Mouse (Mus musculus) neural tube, embryonic 13.5 days (tissue): ENCODE measurements around the gene Mettl27. TPM values are rescaled to one million over a fixed set of nuclear protein-coding genes. Genes with fewer than 3 reads are reported as not detected.
A peak's percentile ranks its signal among the peaks of the same experiment; 100 is the strongest.
"Not testable (repeated sequence)": the region's sequence is repeated elsewhere in the genome, so short reads cannot be mapped to it uniquely, and the experiment has no call there.

Experiments
- ATAC-seq: fragments of 200-750 bp; cut with Nextera tagmentation; 2 replicates; pipeline ENCODE4 v1.8.0; 2017; ENCODE audit warnings: low read depth, mild to moderate bottlenecking, moderate TSS enrichment, moderate library complexity
- H3K27ac ChIP-seq: fragments of 300-500 bp; sonication (generic); replicated peaks from 2 replicates; pipeline ENCODE4 v1.5.1; 2015; ENCODE audit warnings: moderate library complexity, mild to moderate bottlenecking, inconsistent platforms
- H3K27me3 ChIP-seq: fragments of 300-500 bp; sonication (generic); 2 replicates; pipeline ENCODE4 v1.6.1; 2015; ENCODE audit warnings: mild to moderate bottlenecking, inconsistent platforms
- H3K36me3 ChIP-seq: fragments of 300-500 bp; sonication (generic); 2 replicates; pipeline ENCODE4 v1.6.1; 2015; ENCODE audit warnings: mild to moderate bottlenecking, inconsistent platforms
- H3K4me1 ChIP-seq: fragments of 300-500 bp; sonication (generic); replicated peaks from 2 replicates; pipeline ENCODE4 v1.6.1; 2015; ENCODE audit warnings: inconsistent platforms
- H3K4me2 ChIP-seq: fragments of 300-500 bp; sonication (generic); 2 replicates; pipeline ENCODE4 v1.6.1; 2015; ENCODE audit warnings: inconsistent platforms, mild to moderate bottlenecking, moderate library complexity
- H3K4me3 ChIP-seq: fragments of 300-500 bp; sonication (generic); 2 replicates; pipeline ENCODE4 v1.5.1; 2015; ENCODE audit warnings: mild to moderate bottlenecking, inconsistent platforms
- H3K9ac ChIP-seq: fragments of 300-500 bp; sonication (generic); 2 replicates; pipeline ENCODE4 v1.6.1; 2015; ENCODE audit warnings: moderate library complexity, mild to moderate bottlenecking, inconsistent platforms
- H3K9me3 ChIP-seq: fragments of 300-500 bp; sonication (generic); 2 replicates; pipeline ENCODE4 v1.6.1; 2016; ENCODE audit warnings: inconsistent platforms
- WGBS: fragments of 180-500 bp; shearing (Covaris S2); methylation state at CpG from one replicate; pipeline ENCODE4 v1.1.7; 2015; 5-methylcytosine and 5-hydroxymethylcytosine counted together
- polyA plus RNA-seq: library from polyadenylated mRNA; unstranded; fragments of >200 nt; fragmentation: Nextera tagmentation; extraction: Ambion mirVana; gene quantifications from 2 replicates; pipeline ENCODE4 v1.2.1, GENCODE M21; 2015

The Mettl27 gene
- polyA plus RNA-seq, 1 experiment from 2014 or later: 8.8 TPM

GRCm38 (mm10) chr5:134926726-134927125 is 5.4 kb upstream of the Mettl27 start:
- no peak overlapping the region for H3K9ac ChIP-seq
- H3K9me3 ChIP-seq: no peaks in the 10 kb centered on the region
- H3K4me3 ChIP-seq: no peak overlapping the region
- H3K36me3 ChIP-seq: no peaks in the 10 kb centered on the region
- 0 out of 2 replicates have a peak, but pooled peaks cover 3% of the 10 kb centered on the region for H3K27me3 ChIP-seq
- no peaks in the 10 kb centered on the region for H3K4me1 ChIP-seq
- ATAC-seq: no peak
- WGBS: 82% methylated on average over 4 of the region's 4 CpGs
- H3K4me2 ChIP-seq: no peak overlapping the region
- H3K27ac ChIP-seq: no peak overlapping the region

- Histone ChIP-seq H3K27me3 (0 out of 2 replicates have a peak, but pooled peaks cover 3% of the 10 kb centered on the region), H3K36me3 (no peaks in the 10 kb centered on the region), H3K27ac (no peak overlapping the region), H3K4me3 (no peak overlapping the region), H3K4me1 (peaks cover 7% of the 10 kb centered on the region; the same call in 1 of the 2 replicates), H3K9me3 (no peaks in the 10 kb centered on the region), H3K9ac (no peak overlapping the region), H3K4me2 (no peak overlapping the region)
- no peak for ATAC-seq
- WGBS: 80% methylated on average over 2 of the region's 2 CpGs
These were observed 2.2 kb upstream of the Mettl27 start for GRCm38 (mm10) chr5:134929988-134930387.

GRCm38 (mm10) chr5:134932903-134933276 is 722 bp downstream of the Mettl27 start:
- Histone ChIP-seq H3K9ac (peak overlapping the region; percentile 75), H3K4me2 (peak overlapping the region; percentile 95), H3K27me3 (0 out of 2 replicates have a peak, but pooled peaks cover 3% of the 10 kb centered on the region), H3K9me3 (no peaks in the 10 kb centered on the region), H3K4me3 (peak overlapping the region; percentile 58), H3K4me1 (peaks cover 7% of the 10 kb centered on the region; the same call in 1 of the 2 replicates), H3K27ac (no peak overlapping the region), H3K36me3 (no peaks in the 10 kb centered on the region)
- 52% methylated on average over 9 of the region's 9 CpGs for WGBS
- ATAC-seq: peak; percentile 21; the same call in 1 of the 2 replicates

- 0 out of 2 replicates have a peak, but pooled peaks cover 3% of the 10 kb centered on the region for H3K27me3 ChIP-seq
- H3K9ac ChIP-seq: no peak overlapping the region
- WGBS: 91% methylated on average over 8 of the region's 8 CpGs
- H3K36me3 ChIP-seq: no peaks in the 10 kb centered on the region
- H3K9me3 ChIP-seq: no peaks in the 10 kb centered on the region
- H3K4me3 ChIP-seq: no peak overlapping the region
- H3K4me2 ChIP-seq: peak overlapping the region; percentile 95
- H3K4me1 ChIP-seq: peaks cover 7% of the 10 kb centered on the region; the same call in 1 of the 2 replicates
- no peak overlapping the region for H3K27ac ChIP-seq
- ATAC-seq: no peak
These were observed 1.1 kb downstream of the Mettl27 start for GRCm38 (mm10) chr5:134933281-134933680.

GRCm38 (mm10) chr5:134933686-134934085 is 1.5 kb downstream of the Mettl27 start:
- ATAC-seq, H3K36me3 ChIP-seq, H3K27ac ChIP-seq, H3K9me3 ChIP-seq, H3K9ac ChIP-seq, H3K27me3 ChIP-seq, H3K4me3 ChIP-seq, H3K4me2 ChIP-seq, H3K4me1 ChIP-seq: not testable (repeated sequence)
- WGBS: 95% methylated on average over 5 of the region's 5 CpGs

GRCm38 (mm10) chr5:134934666-134935065 is 2.5 kb downstream of the Mettl27 start:
- WGBS: 86% methylated on average over 3 of the region's 3 CpGs
- no peak for ATAC-seq
- H3K4me2 ChIP-seq: no peak overlapping the region
- no peak overlapping the region for H3K4me3 ChIP-seq
- no peaks in the 10 kb centered on the region for H3K9me3 ChIP-seq
- H3K27me3 ChIP-seq: no peaks in the 10 kb centered on the region
- no peak overlapping the region for H3K9ac ChIP-seq
- H3K4me1 ChIP-seq: peaks cover 7% of the 10 kb centered on the region; the same call in 1 of the 2 replicates
- no peak overlapping the region for H3K27ac ChIP-seq
- H3K36me3 ChIP-seq: no peaks in the 10 kb centered on the region

GRCm38 (mm10) chr5:134936051-134936450 is 3.9 kb downstream of the Mettl27 start:
- no peak overlapping the region for H3K9ac ChIP-seq
- 96% methylated on average over 6 of the region's 6 CpGs for WGBS
- peaks cover 7% of the 10 kb centered on the region; the same call in 1 of the 2 replicates for H3K4me1 ChIP-seq
- H3K4me3 ChIP-seq: no peak overlapping the region
- H3K9me3 ChIP-seq: no peaks in the 10 kb centered on the region
- H3K27ac ChIP-seq: no peak overlapping the region
- no peak for ATAC-seq
- no peaks in the 10 kb centered on the region for H3K27me3 ChIP-seq
- H3K4me2 ChIP-seq: no peak overlapping the region
- H3K36me3 ChIP-seq: no peaks in the 10 kb centered on the region

- no peak overlapping the region for H3K4me3 ChIP-seq
- H3K27ac ChIP-seq: no peak overlapping the region
- H3K4me1 ChIP-seq: peaks cover 7% of the 10 kb centered on the region; the same call in 1 of the 2 replicates
- no peaks in the 10 kb centered on the region for H3K27me3 ChIP-seq
- no peak overlapping the region for H3K9ac ChIP-seq
- WGBS: 95% methylated on average over 6 of the region's 6 CpGs
- H3K4me2 ChIP-seq: no peak overlapping the region
- ATAC-seq: no peak
- H3K36me3 ChIP-seq: no peaks in the 10 kb centered on the region
- H3K9me3 ChIP-seq: no peaks in the 10 kb centered on the region
These were observed 4.5 kb downstream of the Mettl27 start for GRCm38 (mm10) chr5:134936626-134937185.

GRCm38 (mm10) chr5:134939069-134939468 is 6.9 kb downstream of the Mettl27 start:
- 72% methylated on average over 3 of the region's 3 CpGs for WGBS
- no peaks in the 10 kb centered on the region for H3K36me3 ChIP-seq
- H3K4me3 ChIP-seq: no peak overlapping the region
- H3K4me2 ChIP-seq: no peak overlapping the region
- ATAC-seq: no peak
- H3K4me1 ChIP-seq: no peaks in the 10 kb centered on the region
- H3K27me3 ChIP-seq: peaks cover 2% of the 10 kb centered on the region; the same call in 1 of the 2 replicates
- H3K9ac ChIP-seq: no peak overlapping the region
- H3K27ac ChIP-seq: no peak overlapping the region
- no peaks in the 10 kb centered on the region for H3K9me3 ChIP-seq

GRCm38 (mm10) chr5:134939554-134939953 is 7.4 kb downstream of the Mettl27 start:
- H3K9ac ChIP-seq, H3K4me1 ChIP-seq, ATAC-seq, H3K36me3 ChIP-seq, H3K9me3 ChIP-seq, H3K27ac ChIP-seq, H3K4me2 ChIP-seq, H3K4me3 ChIP-seq, H3K27me3 ChIP-seq: not testable (repeated sequence)
- 88% methylated on average over 5 of the region's 7 CpGs for WGBS

- Histone ChIP-seq H3K4me3 (no peak overlapping the region), H3K4me1 (peaks cover 8% of the 10 kb centered on the region; the same call in 1 of the 2 replicates), H3K36me3 (no peaks in the 10 kb centered on the region), H3K9ac (no peak overlapping the region), H3K4me2 (no peak overlapping the region), H3K27ac (no peak overlapping the region), H3K9me3 (no peaks in the 10 kb centered on the region), H3K27me3 (peaks cover 27% of the 10 kb centered on the region)
- no peak for ATAC-seq
- WGBS: 84% methylated on average over 14 of the region's 14 CpGs
These were observed 9.5 kb downstream of the Mettl27 start for GRCm38 (mm10) chr5:134941472-134942209.

GRCm38 (mm10) chr5:134942740-134943139 is 10.6 kb downstream of the Mettl27 start:
- WGBS: 81% methylated on average over 2 of the region's 2 CpGs

More at GRCm38 (mm10) chr5:134942740-134943139, 10.6 kb downstream of the Mettl27 start:
- H3K27ac ChIP-seq: no peak overlapping the region
- no peak overlapping the region for H3K9ac ChIP-seq
- no peaks in the 10 kb centered on the region for H3K9me3 ChIP-seq
- no peak overlapping the region for H3K4me3 ChIP-seq
- no peak for ATAC-seq
- no peak overlapping the region for H3K4me2 ChIP-seq
- H3K4me1 ChIP-seq: peaks cover 12% of the 10 kb centered on the region; the same call in 1 of the 2 replicates
- H3K36me3 ChIP-seq: no peaks in the 10 kb centered on the region
- peaks cover 38% of the 10 kb centered on the region for H3K27me3 ChIP-seq
